Mouse (Mus musculus): ENCODE measurements at regions not wholly inside any gene's neighbourhood (a gene's known extent, or its start where the extent isn't known, plus 50 kb on each side); places are given as distances from the start of the nearest gene placed in this dataset.

DNA sequence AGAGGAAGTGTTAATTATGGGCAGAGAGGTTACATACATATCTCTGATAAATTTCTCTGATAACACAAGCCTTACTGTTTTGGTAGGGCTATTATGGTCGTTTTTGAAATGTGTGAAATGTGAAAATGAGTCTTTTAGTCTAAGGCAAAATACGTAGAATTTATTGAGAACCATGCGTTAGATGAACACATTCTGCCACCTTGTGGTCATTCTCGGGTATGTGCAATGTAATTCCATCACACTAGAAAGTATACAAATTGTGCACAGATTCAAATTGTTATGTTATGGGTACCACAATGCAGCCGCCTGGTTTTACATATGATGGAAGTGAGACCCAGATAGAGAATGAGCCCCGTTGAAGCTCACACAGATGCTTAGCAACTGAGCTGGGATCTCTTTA, 138.7 kb downstream of the Cdr1 start:
- peak in 1 of 2 experiments; percentile 10 for DNase-seq

DNA sequence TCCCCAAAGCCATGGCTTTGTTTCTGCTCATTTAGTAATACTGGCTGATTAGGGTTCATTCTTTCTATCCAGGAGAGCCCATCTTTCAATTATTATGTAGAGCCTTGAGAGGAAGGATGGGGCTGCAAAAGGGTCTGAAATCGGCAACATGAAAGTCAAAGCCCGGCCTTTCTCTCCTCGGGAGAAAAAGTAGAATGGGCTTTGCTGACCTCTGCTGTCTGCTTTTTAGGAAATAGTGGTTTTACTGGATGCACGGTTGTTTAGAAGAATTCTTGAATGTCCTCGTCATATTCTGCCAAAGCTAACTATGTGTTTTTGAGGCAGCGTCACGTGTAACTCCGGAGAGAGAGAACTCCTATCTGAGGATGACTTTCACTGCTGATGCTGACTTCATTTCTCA, 142.2 kb downstream of the Cdr1 start:
- DNase-seq = no peak

Data from cerebellum, adult 18-20 months (tissue).